Mouse (Mus musculus): Measurements from ENCODE around the gene Ttc7.

Gene Ttc7

DNA sequence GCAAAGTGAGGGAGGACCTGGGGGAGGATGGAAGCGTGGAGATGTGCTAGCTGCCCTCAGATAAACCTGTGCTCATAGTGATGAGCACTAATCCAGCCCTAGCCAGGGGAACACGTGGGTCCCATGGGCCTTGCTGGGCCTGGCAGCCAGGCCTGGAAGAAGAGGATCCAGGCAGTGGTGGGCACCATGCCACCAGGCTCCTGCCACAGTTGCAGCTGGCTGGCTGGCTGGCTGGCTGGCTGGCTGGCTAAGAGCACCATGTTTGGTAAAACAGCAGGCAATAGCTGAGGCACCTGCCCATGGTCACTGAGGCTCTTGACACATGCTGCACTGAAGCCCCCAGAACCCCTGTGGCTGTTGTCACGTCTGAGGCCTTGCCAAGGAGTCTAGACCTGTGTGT lies 85.0 kb downstream of the Ttc7 start:
- DNase-seq (ENCODE audit: low spot score in 2 of 2): peak; percentile 43 to 71

DNA sequence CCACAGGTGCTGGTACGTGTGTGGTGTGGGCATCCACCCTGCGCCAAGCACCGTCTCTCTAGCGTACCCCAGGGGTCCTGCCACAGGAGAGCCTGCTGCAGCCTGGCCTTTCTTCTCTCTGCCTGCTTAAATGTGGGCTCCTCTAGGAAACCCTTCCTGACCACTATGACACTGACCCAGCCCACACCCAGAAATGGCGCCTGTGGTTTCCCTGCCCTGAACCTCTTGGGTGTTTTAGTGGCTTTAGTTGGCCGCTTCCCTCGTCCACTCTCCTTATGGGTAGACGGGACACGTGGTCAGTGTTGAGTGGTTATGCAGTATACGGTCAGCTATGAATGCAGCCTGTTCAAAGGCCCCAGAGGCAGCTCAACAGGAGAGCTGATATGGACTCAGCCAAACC lies 85.8 kb downstream of the Ttc7 start:
- DNase-seq (ENCODE audit: low spot score in 2 of 2): no peak

DNA sequence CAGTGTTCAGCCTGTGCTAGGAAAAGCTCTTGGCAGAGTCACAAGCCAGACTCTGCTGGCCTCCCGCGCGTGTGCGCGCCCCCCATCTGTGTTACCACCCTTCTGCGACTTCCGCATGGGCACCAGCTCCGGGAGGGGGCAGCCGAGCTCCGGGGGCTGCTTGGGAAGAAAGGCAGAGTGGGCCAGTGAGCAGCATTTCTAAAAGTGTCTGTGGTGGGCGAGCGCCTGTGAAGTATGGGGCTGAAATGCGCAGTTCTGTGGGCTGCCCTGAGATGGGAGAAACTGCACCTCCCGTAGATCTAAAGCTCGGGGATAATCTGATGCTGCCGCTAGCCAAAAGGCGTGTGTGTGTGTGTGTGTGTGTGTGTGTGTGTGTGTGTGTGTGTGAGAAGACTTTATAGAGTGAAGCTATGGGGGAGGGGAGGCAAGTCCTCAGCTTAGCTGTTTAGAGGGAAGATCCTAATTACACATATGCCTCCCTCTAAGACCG lies 86.6 kb downstream of the Ttc7 start:
- no peak for DNase-seq (ENCODE audit: low spot score in 2 of 2)

DNA sequence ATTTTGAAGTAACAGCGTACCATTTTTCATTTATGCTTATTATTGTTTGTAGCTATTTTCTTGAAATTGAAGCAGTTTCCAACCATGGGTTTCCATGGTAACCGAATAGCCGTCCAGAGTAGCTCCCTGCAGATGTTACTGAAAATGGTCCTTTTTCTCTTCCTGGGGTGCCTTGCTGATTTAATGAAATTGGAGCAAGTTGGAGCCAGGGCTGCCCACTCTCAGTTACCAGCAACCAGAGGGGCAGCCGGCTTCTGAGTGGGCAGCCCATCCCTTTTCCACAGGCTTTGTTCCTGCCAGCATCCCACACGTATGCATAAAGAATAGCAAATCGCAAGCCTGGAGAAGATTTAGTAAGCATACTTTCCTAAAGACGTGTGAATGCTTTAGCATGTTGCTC lies 89.5 kb downstream of the Ttc7 start:
- DNase-seq (ENCODE audit: low spot score in 2 of 2): no peak

DNA sequence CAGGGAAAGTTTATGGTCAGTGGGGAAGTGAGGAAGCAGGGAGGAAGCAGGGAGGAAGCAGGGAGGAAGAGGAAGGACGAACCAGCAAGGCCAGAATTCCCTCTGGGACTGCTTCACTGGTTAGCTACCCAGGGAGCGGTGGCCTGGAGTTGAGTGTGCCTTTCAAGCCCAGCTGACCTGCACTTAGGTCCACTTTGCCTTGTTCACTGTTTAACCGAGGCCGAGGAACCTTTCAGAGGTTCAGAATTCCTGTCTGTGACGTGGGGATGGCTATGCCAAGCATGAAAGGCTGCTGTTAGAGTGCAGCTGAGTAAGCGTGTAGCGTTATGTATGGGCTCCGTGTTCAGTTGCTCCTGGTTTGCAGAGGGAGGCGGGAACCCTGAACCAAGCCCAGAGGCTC lies 90.6 kb downstream of the Ttc7 start:
- no peak for DNase-seq (ENCODE audit: low spot score in 2 of 2)

DNA sequence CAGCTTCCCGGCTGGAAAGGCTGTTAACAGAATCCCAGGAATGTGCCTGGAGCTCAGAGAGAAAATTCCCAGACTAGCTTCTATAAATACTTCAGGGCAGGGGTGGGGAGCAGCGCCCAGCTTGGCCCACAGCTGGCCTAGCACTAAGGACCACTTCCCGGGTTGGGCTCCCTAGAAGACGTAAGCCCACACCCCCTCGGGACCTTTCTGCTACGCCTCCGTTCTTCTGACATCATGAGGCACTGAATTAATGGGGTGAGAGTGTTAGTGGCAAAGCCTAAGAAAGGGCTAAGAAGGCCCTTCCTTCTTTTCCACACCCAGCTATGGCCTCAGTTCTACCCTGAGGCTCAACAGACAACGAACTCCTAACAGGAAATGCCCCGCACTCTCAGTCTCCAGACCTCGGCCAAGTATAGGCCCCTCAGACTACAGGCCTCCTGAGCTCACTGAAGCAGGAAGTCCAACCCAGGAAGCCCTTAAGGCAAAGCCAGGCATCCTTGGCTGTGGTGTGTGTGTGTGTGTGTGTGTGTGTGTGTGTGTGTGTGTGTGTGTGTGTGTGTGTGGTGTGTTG lies 93.3 kb downstream of the Ttc7 start:
- no peak for DNase-seq (ENCODE audit: low spot score in 2 of 2)

DNA sequence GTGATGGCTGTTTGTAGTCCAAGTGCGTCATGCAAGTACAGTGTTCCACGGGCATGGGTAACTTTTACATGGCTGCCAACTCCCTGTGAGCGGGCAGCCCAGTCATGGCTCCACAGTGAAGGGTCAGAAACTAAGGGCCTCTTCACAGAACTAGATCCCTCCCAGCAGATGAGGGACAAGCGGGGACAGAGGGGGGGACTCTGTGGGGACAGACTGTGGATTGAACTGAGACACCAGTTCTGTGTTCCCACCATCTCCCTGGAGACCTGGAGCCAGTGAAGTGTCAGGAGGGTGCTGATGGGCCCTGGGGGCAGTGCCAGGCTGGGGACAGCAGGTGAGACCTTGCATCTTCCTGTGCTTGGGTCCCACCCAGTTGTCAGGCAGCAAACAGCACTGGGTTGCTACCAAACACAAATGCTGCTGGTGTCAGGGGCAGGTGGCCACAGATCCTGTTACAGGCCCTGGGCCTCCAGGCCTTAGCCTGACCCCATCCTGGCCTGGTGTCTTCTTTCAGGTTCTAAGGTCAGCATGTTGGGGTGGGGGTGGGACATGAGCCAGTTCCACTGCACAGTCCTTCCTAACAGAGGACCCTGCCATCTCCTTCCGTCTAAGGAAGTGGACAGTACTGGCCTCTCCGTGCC lies 94.3 kb downstream of the Ttc7 start:
- DNase-seq (ENCODE audit: low spot score in 2 of 2): no peak

DNA sequence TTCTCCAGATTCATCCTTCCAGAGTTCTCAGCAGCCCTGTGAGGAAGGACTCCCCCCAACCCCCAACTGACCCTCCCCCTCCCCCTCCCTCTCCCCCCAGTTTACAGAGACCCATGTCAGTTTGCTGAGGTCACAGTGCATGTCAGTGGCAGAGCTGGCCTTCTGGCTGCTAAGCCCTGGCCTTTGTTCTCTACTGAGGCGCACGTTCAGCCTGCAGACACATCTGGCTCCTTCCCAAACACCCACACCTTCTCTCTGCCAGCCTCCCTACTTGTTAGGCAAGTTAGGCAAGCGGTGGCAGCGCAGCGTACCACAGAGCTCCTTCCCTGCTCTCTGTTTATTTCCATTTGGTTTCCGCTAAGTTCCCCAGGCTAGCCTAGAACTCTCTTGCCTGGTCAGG lies 94.8 kb downstream of the Ttc7 start:
- no peak for DNase-seq (ENCODE audit: low spot score in 2 of 2)

DNA sequence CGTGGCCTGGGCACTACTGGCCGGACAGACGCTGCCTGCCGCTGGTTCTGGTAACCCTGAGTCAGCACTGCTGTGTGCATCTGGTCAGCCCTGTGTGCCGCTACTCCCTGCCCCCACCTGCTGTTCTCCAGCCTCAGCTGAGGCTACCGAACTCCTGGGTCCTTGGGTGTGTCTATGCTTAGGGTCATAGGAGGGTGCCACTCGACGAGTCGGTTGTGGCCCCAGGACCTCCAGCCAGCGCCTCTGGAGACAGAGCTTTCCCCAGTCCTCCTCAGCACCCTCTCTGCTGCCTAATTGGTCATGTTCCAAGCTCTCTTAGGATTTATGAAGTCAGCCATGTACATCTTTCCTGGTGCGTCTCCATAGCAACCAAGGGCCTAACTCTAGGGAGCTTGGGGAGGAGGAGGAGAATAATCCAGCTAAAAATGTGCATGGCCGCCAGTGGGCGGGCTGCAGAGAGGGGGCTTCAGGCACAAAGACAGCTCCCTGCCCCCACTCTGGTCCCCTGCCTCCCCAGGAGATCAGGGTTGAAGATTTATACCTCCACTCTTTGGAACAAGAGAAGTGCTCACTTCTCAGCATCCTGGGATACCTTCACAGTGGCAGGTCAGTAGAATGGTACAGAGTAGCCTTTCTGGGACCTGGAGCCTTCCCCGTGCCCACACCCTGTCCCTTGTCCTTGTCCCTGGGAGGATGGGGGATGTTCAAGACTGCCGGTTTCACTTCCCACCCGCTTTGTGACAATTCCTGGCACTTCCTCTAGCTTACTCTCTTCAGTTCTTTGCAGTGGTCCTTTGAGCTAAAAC lies 95.9 kb downstream of the Ttc7 start:
- no peak for DNase-seq (ENCODE audit: low spot score in 2 of 2)

DNA sequence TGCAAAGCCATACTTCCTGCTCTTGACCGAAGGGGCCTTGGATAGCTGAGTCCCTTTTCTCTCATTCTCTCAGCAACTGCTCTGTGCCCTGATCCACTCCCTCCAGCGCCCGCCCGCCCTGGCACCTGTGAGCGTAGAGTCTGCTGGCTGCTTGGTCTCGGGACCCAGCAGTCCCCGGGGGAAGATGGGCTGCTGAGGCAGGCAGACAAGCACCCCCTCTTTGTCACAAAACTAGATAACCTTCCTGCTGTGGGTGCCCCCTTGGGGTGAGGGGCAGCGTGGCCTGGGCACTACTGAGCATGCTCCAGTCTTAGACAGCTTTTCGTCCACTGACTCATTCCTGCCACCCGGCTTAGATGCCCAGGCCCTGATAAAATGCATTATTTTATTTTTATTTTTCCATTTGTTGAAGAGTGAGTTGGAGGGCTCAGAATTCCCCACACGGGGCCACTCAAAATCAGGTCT lies 96.5 kb downstream of the Ttc7 start:
- DNase-seq (ENCODE audit: low spot score in 2 of 2): no peak

DNA sequence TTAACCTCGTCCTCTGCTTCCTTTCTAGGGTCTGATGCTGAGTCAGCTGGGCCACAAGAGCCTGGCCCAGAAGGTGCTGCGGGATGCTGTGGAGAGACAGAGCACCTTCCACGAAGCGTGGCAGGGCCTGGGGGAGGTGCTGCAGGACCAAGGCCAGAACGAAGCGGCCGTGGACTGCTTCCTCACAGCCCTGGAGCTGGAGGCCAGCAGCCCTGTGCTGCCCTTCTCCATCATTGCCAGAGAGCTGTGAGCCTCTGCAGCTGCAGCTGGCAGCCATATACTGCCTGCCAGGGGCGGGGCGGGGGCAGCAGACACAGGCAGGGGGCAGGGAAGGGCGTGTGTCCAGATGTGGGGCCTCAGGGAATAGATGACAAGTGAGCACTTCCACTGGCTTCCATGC lies 97.1 kb downstream of the Ttc7 start:
- DNase-seq (ENCODE audit: low spot score in 2 of 2): no peak

DNA sequence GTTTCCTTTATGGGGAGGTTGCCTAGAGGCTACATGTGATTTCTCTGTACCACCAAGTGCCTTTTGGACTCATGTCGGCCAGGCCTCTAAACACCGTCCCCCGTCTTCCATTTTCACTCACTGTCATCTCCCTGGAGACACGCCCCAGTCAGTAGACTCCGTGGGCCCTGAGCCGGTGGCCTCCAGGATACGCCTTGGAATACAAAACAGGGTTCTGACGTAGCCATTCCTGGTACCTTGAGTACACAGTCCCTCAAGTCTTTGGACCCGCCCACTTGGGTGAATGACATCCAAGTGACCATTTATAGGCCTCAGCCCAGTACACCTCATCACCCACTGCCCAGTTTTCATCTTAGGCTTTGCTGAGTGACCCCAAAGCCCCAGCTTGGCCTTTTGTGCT lies 98.0 kb downstream of the Ttc7 start:
- DNase-seq (ENCODE audit: low spot score in 2 of 2): no peak

DNA sequence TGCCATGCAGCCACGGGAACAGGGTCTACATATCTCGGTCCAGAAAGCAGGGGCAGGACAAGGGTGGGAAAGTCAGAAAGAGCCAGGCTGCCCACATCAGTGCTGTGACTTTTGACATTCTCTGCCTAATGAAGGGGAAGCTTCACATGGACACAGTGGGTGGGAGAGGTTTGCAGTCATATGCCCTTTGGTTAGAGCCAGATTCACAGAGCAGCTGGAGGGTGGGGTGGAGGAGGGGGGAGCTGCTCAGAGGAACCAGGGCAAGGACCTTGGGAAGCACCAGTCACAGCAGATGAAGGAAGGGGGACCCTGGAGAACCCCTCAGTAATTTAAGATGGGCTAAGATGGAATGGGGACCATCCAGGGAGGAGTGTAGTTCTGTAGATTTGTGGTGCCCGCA lies 103.1 kb downstream of the Ttc7 start:
- no peak for DNase-seq (ENCODE audit: low spot score in 2 of 2)

DNA sequence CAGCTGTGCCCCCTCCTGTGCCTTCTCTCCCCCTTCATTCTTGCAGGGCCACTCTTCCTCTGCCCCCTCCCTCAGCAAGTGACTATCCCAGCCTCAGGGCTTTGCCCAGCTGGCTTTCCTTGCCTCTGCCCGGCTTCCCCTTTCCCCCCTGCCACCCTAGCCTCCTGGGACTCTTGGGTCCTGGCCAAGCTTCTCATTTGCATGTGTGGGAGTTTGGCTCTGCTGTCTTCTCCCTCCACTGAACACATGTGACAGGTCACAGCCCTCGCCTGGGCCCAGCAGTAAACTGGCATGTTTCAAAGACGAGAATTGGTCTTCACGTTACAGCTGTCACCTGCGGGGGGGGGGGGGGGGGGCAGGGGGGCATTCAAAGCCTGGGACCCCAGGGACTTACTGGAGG lies 104.4 kb downstream of the Ttc7 start:
- no peak for DNase-seq (ENCODE audit: low spot score in 2 of 2)

DNA sequence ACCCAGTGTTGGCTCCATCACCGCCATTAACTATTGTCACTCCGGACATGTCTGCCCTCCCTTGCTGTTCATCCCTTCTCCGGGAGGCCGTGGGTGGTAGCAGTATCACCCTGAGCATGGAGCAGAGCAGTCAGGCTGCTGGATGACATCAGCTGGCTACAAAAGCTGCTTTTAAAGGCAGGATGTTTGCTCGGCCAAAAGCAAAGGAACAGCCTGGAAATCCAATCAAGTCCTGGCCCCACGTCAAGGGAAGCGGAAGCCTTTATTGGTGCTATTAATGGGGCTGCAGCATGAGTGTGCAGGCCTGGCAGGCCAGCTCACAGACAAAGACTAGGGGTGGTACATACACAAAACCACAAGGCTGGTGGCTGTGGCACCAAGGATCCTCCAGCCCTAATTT lies 108.6 kb downstream of the Ttc7 start:
- no peak for DNase-seq (ENCODE audit: low spot score in 2 of 2)

DNA sequence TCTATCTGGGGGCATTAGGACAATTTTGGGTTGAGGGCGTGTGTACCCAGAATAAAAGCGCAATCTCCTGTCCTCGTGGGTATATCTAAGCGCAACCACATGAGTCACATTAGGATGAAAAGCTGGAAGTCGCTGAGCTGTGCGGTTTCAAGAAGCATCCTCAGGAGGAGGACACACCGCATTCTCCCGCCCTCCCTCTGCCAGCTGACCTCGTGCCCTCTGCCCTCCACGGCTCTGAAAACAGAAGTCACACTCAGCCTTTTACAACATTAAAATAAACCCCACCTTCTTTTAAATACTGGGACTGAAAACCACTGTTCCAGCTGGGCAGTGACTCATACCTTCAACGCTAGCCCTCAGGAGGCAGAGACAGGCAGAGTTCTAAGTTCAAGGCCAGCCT lies 114.4 kb downstream of the Ttc7 start:
- DNase-seq (ENCODE audit: low spot score in 2 of 2): no peak

DNA sequence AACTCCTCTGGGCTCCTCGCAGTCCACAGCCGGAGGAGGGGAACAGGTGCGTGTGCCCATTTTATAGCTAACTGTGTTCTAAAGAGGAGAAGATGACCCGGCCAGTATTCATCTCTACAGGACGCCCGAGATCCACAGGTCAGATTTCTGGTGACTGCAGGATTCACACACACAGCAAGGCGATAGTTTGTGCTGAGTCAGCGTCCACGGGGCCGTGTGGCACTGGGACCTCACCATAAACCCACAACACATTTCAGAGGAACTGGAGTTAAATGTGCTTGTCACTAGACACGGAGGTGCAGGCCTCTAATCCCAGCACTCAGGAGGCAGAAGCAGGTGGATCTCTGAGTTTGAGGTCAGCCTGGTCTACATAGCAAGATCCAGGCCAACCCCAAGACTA lies 119.8 kb downstream of the Ttc7 start:
- DNase-seq (ENCODE audit: low spot score in 2 of 2): no peak

DNA sequence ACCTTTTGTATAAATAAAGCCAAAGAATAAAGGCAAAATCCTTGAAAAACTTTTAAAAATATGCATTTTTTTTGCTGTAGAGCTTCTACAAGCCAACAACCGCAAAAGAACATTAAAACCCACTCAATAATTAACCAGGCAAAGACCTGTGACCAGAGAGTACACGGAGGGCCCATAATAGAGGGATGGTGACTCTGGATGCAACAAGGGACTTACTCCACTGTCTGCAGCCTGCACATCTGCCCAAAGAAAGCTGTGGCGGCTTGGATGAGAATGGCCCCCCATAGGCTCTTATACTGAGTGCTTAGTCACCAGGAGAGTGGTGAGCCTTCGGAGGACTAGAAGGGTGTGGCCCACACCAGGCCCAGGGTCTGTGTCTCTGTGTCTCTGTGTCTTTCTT lies 120.8 kb downstream of the Ttc7 start:
- DNase-seq (ENCODE audit: low spot score in 2 of 2): no peak

DNA sequence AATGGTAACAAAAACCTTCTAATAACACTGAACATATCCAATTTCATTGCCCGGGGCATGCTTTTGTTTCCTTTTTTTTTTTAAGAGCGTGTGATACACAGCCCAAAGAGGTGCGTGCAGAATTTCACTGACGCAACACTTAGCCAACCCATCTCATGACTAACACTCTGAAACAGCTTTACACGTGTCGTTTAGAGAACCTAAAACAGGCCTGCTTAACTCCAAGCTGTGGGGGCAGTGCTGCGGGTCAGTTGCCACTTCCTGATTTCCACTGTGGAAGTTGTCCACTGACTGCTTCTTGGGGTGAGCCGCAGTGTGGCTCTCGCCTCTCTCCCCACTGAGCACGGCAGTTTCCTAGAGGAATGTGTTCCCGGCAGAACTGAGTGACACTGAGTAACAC lies 122.9 kb downstream of the Ttc7 start:
- DNase-seq (ENCODE audit: low spot score in 2 of 2): no peak

DNA sequence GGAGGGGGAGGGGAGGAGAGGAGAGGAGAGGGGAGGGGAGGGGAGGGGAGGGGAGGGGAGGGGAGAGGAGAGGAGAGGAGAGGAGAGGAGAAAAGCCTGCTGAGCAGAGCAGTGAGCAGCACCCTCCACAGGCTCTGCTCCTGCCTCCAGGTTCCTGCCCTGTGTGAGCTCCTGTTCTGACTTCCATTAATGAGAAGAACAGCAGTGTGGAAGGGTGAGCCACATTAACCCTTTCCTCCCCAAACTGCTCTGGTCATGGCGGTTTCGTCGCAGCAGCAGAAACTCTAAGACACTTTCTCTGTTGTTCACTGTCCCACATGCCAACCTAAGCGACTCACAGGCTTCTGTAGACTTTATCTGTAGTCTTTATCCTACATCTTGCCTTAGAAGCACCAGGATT lies 124.0 kb downstream of the Ttc7 start:
- no peak for DNase-seq (ENCODE audit: low spot score in 2 of 2)

DNA sequence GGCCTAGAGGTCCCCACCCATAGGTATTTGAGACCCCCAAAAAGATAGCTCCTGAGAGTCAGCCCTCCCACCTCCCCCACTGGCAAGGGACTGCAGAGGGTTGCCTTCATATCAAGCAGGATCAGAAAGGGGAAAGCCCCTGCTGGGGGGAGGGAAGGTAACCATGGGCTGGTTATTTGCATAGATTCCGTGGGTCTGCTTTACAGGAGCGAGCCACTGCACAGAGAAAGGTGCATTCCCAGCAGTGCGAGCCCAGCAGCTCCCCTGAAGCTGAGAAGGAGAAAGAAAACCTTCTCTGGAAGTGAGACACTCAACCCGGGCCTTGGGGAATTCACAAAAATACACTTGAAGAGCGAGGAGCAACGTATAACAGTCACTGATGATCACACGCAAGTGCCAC lies 135.4 kb downstream of the Ttc7 start:
- DNase-seq (ENCODE audit: low spot score in 2 of 2): no peak

DNA sequence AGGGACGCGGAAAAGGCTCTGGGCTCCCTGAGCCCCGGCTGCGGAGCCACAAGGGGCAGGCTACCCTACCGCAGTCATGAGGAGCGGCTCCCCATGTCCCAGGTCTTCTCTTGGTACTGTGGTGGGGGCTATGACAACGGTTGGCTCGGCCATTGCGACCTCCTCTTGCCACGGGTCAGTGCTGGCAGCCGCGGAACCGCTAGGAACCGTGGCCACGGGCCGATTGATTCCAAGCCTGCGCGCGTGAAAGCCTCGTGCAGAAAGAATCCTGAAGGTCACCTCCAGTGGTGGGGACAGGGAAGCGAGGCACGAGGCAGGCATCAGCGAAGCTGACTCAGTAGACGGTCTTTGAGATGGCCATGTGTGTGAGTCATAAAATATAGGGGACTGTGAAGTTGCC lies 144.8 kb downstream of the Ttc7 start, which contains the start of gene Stpg4:
TSS of gene Stpg4 (minus strand) at position 231 of the 400 bp plus-strand sequence.
- DNase-seq (ENCODE audit: low spot score in 2 of 2): no peak

DNA sequence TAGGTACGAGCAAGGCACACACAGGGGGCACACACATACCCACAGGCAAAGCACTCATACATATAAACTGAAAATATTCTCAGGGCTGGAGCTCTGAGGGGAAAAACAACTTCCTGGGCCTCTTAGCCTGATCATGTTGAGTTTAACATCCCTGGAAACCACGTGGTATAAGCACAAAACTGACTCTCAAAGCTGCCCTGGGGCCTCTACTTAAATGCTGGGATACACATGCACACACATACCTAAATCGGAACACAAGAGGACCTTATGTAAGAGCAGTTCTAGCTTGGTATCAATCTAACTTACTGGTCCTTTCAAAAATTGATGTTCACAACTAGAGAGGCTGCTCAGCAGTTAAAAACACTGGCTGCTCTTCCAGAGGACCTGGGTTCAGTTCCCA lies 146.7 kb downstream of the Ttc7 start:
- DNase-seq (ENCODE audit: low spot score in 2 of 2): no peak
